Mouse (Mus musculus): ENCODE results near the gene Fam102a. TPM values are rescaled to one million over a fixed set of nuclear protein-coding genes. Genes with fewer than 3 reads are reported as not detected.

Fam102a gene
- polyA plus RNA-seq, 1 experiment from 2014 or later: 11.4 TPM

DNA sequence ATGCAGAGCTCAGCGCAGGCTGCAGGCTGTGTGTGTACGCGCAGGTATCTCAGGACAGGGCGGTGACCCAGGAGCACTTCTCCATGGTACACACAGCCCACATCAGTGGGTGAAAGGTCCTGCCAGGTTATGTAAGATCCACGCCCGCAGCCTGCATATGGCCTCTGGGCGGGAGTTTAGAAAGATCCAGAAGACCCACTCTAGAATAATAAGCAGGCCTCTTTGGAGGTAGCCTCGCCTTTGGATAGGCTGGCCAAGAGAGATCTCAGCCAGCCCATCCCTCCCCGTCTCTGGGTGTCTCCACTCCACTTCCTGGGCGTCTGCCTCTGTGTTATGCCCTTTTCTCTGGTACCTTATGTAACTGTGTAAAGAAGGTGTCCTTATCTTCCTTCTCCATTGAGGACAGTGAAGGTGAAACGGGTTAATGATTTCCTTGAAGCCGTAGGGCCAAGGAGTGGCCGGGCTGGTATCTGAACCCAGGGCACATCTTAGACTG lies 10.5 kb upstream of the Fam102a start:
- DNase-seq (ENCODE audit: low spot score): peak; percentile 65
- Histone ChIP-seq H3K4me1 (replicated peaks; ENCODE audit: control insufficient read depth, insufficient read depth, low read length) (no peaks in the 10 kb centered on the region), H3K27me3 (replicated peaks; ENCODE audit: control insufficient read depth, insufficient read depth, low read length) (no peaks in the 10 kb centered on the region), H3K4me2 (ENCODE audit: low read length) (no peak overlapping the region), H3K36me3 (ENCODE audit: control insufficient read depth, insufficient read depth, low read length) (no peaks in the 10 kb centered on the region), H3K9ac (ENCODE audit: low read length) (no peak overlapping the region), H3K27ac (ENCODE audit: low read depth) (peak overlapping the region; percentile 47; the same call in 1 of the 2 replicates), H3K9me3 (ENCODE audit: control insufficient read depth, low read length) (no peaks in the 10 kb centered on the region), H3K4me3 (ENCODE audit: low read depth, low read length) (no peak overlapping the region)
- peak; percentile 81 for ATAC-seq (replicated peaks; ENCODE audit: low FRiP score, low TSS enrichment, low read depth)
- WGBS: 71% methylated on average over 13 of the region's 13 CpGs

DNA sequence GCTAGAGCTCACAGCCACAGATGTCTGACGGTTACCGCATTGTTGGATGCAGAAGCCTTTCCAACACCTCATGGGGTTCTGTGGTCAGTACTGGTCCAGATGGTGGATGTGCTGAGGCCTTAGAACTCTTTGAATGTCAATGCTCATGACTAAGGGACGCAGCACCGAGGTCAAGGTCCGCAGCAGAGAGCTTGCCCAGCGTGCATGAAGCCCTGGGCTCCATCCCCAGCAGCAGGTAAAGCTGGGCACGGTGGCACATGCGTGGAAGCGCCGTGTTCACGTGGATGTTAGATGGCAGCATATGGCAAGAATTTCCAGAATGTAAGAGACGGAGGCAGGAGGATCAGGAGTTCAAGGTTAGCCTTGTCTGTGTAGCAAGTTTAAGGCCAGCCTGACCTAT lies 9.3 kb upstream of the Fam102a start:
- Histone ChIP-seq H3K9ac (ENCODE audit: low read length) (no peak overlapping the region), H3K27me3 (replicated peaks; ENCODE audit: control insufficient read depth, insufficient read depth, low read length) (no peaks in the 10 kb centered on the region), H3K36me3 (ENCODE audit: control insufficient read depth, insufficient read depth, low read length) (no peaks in the 10 kb centered on the region), H3K9me3 (ENCODE audit: control insufficient read depth, low read length) (no peaks in the 10 kb centered on the region), H3K4me3 (ENCODE audit: low read depth, low read length) (no peak overlapping the region), H3K4me1 (replicated peaks; ENCODE audit: control insufficient read depth, insufficient read depth, low read length) (no peaks in the 10 kb centered on the region), H3K4me2 (ENCODE audit: low read length) (no peak overlapping the region), H3K27ac (ENCODE audit: low read depth) (no peak overlapping the region)
- DNase-seq (ENCODE audit: low spot score): no peak
- no peak for ATAC-seq (replicated peaks; ENCODE audit: low FRiP score, low TSS enrichment, low read depth)
- WGBS: 84% methylated on average over 12 of the region's 12 CpGs

DNA sequence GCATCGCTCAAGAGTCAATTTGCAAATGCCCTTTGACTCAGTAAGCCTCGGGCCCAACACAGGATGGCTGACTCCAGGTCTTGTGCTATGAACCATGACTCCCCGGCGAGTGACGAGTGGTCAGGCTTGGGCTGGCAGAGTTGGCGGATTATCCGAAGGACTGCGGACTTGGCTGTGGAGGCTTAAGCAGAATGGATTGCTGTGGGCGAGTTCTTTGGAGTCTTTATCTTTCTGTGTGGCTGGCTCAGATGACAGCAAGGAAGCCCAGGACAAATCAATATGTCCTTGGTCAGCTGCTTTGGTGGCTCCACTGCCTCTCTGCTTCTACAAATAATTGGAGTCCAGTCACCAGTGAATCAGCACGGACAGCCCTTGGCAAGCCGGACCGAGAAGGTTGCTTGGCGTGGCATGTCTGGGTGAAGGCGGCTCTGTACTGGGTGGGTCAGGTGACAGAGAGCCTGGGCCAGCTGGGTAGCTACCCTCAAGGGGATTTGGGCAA lies 7.6 kb upstream of the Fam102a start:
- no peaks in the 10 kb centered on the region for H3K36me3 ChIP-seq (ENCODE audit: control insufficient read depth, insufficient read depth, low read length)
- H3K9me3 ChIP-seq (ENCODE audit: control insufficient read depth, low read length): no peaks in the 10 kb centered on the region
- no peak overlapping the region for H3K9ac ChIP-seq (ENCODE audit: low read length)
- ATAC-seq (replicated peaks; ENCODE audit: low FRiP score, low TSS enrichment, low read depth): no peak
- no peak overlapping the region for H3K27ac ChIP-seq (ENCODE audit: low read depth)
- H3K27me3 ChIP-seq (replicated peaks; ENCODE audit: control insufficient read depth, insufficient read depth, low read length): no peaks in the 10 kb centered on the region
- no peak for DNase-seq (ENCODE audit: low spot score)
- H3K4me3 ChIP-seq (ENCODE audit: low read depth, low read length): no peak overlapping the region
- 83% methylated on average over 14 of the region's 14 CpGs for WGBS
- H3K4me1 ChIP-seq (replicated peaks; ENCODE audit: control insufficient read depth, insufficient read depth, low read length): no peaks in the 10 kb centered on the region
- H3K4me2 ChIP-seq (ENCODE audit: low read length): no peak overlapping the region

DNA sequence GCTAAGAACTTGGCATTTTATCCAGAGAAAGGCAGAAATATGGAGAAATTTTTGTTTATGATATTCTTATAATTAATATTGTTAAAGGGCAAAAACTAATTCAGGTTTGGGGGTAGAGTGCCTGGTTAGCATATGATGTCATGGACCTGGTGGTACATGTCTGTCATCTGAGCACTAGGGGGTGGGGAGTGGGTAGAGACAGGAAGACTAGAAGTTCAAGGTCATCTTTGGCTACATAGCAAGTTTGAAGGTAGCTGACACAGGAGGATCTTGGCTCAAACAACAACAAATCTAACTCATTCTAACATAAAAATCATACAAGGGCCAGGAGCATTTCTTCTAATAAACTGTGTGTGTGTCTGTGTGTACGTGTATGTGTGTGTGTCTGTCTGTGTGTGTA lies 6.8 kb upstream of the Fam102a start:
- Histone ChIP-seq H3K4me2 (ENCODE audit: low read length) (no peak overlapping the region), H3K27ac (ENCODE audit: low read depth) (no peak overlapping the region), H3K4me1 (replicated peaks; ENCODE audit: control insufficient read depth, insufficient read depth, low read length) (peaks cover 1% of the 10 kb centered on the region), H3K9me3 (ENCODE audit: control insufficient read depth, low read length) (no peaks in the 10 kb centered on the region), H3K27me3 (replicated peaks; ENCODE audit: control insufficient read depth, insufficient read depth, low read length) (no peaks in the 10 kb centered on the region), H3K4me3 (ENCODE audit: low read depth, low read length) (no peak overlapping the region), H3K9ac (ENCODE audit: low read length) (no peak overlapping the region), H3K36me3 (ENCODE audit: control insufficient read depth, insufficient read depth, low read length) (no peaks in the 10 kb centered on the region)
- ATAC-seq (replicated peaks; ENCODE audit: low FRiP score, low TSS enrichment, low read depth): no peak
- 75% methylated on average over 1 of the region's 1 CpGs for WGBS
- no peak for DNase-seq (ENCODE audit: low spot score)

DNA sequence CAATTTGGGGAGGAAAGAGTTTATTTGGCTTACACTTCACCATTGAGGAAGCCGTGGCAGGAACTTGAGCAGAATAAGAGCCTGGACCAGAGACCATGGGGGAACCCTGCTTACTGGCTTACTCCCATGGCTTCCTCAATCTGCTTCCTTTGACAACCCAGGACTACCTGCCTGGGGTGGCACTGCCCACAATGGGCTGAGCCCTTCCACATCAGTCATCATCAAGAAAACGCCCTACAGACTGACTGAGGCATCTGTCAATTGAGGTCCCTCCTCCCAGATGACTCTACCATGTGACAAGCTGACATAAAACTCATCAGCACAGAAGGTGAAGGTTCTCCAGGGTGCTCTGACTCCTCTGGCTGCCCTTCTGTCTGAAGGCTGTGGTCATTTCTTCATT lies 4.7 kb upstream of the Fam102a start:
- WGBS: 81% methylated on average over 2 of the region's 2 CpGs
- H3K36me3 ChIP-seq (ENCODE audit: control insufficient read depth, insufficient read depth, low read length): no peaks in the 10 kb centered on the region
- ATAC-seq (replicated peaks; ENCODE audit: low FRiP score, low TSS enrichment, low read depth): no peak

DNA sequence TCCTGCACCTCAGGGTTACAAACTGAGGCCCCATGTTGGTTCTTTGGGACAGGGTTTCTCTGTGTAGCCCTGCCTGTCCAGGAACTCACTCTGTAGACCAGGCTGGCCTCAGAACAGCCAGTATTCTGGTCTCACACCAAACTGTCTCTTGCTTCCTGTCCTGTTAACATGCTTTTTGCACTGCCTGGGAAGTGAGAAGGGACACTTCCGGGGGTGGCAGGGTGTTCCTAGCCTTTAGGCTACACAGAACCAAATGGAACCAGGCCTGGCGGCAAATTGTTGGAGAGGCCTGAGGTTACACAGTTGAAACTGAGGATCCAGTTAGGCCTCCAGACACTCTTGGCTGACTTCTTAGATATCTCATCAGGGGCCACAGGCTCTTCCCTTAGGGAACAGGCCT lies 2.0 kb upstream of the Fam102a start:
- H3K36me3 ChIP-seq (ENCODE audit: control insufficient read depth, insufficient read depth, low read length): no peaks in the 10 kb centered on the region
- WGBS: 91% methylated on average over 2 of the region's 2 CpGs
- H3K27ac ChIP-seq (ENCODE audit: low read depth): no peak overlapping the region
- no peak for DNase-seq (ENCODE audit: low spot score)
- H3K4me3 ChIP-seq (ENCODE audit: low read depth, low read length): no peak overlapping the region
- H3K9me3 ChIP-seq (ENCODE audit: control insufficient read depth, low read length): no peaks in the 10 kb centered on the region
- no peaks in the 10 kb centered on the region for H3K27me3 ChIP-seq (replicated peaks; ENCODE audit: control insufficient read depth, insufficient read depth, low read length)
- H3K9ac ChIP-seq (ENCODE audit: low read length): no peak overlapping the region
- no peak for ATAC-seq (replicated peaks; ENCODE audit: low FRiP score, low TSS enrichment, low read depth)
- peaks cover 28% of the 10 kb centered on the region for H3K4me1 ChIP-seq (replicated peaks; ENCODE audit: control insufficient read depth, insufficient read depth, low read length)
- H3K4me2 ChIP-seq (ENCODE audit: low read length): no peak overlapping the region

More for the DNA sequence above, 4.7 kb upstream of the Fam102a start:
- Histone ChIP-seq H3K27me3 (replicated peaks; ENCODE audit: control insufficient read depth, insufficient read depth, low read length) (no peaks in the 10 kb centered on the region), H3K9ac (ENCODE audit: low read length) (no peak overlapping the region), H3K9me3 (ENCODE audit: control insufficient read depth, low read length) (no peaks in the 10 kb centered on the region), H3K4me2 (ENCODE audit: low read length) (no peak overlapping the region), H3K4me3 (ENCODE audit: low read depth, low read length) (no peak overlapping the region), H3K27ac (ENCODE audit: low read depth) (no peak overlapping the region), H3K4me1 (replicated peaks; ENCODE audit: control insufficient read depth, insufficient read depth, low read length) (peaks cover 11% of the 10 kb centered on the region)
- no peak for DNase-seq (ENCODE audit: low spot score)

DNA sequence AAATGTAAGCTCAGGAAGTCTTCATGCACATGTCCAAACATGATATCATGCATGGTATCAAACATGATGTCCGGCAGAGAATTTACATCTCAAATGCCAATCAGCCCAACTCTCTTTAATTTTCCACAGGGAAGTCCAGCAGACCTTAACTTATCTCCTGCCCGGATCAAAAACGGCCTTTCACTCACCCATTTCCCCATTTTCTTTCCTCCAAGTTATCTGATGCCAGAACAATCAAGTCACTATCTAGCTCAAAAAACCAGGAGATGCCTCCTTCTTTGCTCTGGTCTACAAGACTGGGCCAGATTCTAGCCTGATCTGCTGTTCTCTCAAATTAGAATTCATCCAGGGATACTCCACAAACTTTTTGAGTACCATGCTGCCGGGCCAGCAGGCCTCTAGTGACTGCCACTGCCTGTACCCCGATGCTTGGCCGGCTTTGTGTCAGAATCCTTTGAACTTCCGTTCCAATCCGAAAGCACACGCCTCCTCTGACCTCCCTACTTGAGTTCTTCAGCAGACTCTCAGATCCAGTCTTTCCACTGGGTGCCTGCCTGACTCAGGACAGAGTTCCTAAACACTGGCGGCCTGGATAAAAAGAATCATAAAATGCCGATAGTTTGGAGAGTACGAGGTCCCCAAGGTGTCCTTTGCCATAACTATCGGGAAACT lies 935 bp upstream of the Fam102a start:
- peak; percentile 3; the same call in 1 of the 2 replicates for ATAC-seq (replicated peaks; ENCODE audit: low FRiP score, low TSS enrichment, low read depth)
- Histone ChIP-seq H3K4me2 (ENCODE audit: low read length) (peak overlapping the region; percentile 79), H3K27ac (ENCODE audit: low read depth) (peak overlapping the region; percentile 95), H3K4me3 (ENCODE audit: low read depth, low read length) (peak overlapping the region; percentile 81), H3K27me3 (replicated peaks; ENCODE audit: control insufficient read depth, insufficient read depth, low read length) (no peaks in the 10 kb centered on the region), H3K9me3 (ENCODE audit: control insufficient read depth, low read length) (no peaks in the 10 kb centered on the region), H3K36me3 (ENCODE audit: control insufficient read depth, insufficient read depth, low read length) (no peaks in the 10 kb centered on the region), H3K9ac (ENCODE audit: low read length) (peak overlapping the region; percentile 61), H3K4me1 (replicated peaks; ENCODE audit: control insufficient read depth, insufficient read depth, low read length) (peaks cover 36% of the 10 kb centered on the region)
- peak; percentile 80 for DNase-seq (ENCODE audit: low spot score)
- 10% methylated on average over 13 of the region's 13 CpGs for WGBS

DNA sequence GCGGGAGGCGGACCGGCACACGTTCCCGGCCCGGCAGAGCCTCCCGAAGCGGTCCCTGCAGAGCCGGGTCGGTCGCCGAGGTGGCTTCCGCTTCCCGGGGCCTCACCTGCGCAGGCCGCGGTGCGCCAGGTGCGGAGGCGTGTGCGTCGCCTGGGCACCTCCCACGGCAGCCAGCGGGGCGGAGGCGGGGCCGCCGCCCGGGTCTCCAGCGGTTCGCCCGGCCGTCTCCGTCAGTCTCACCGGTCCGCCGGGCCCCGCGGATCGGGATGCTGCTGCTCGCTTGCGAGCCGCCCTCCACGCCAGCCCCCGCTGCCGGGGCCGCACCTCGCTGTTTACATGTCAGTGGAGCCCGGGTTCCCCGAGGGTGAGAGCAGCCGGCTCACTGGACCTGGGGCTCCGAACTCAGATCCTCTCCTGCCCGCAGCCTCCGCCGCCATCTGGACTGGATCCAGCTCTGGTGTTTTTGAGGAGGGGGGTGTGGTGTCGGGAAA lies 414 bp downstream of the Fam102a start:
- Histone ChIP-seq H3K9me3 (ENCODE audit: control insufficient read depth, low read length) (no peaks in the 10 kb centered on the region), H3K4me2 (ENCODE audit: low read length) (peak overlapping the region; percentile 79), H3K27me3 (replicated peaks; ENCODE audit: control insufficient read depth, insufficient read depth, low read length) (no peaks in the 10 kb centered on the region), H3K36me3 (ENCODE audit: control insufficient read depth, insufficient read depth, low read length) (no peaks in the 10 kb centered on the region), H3K27ac (ENCODE audit: low read depth) (peak overlapping the region; percentile 95), H3K4me3 (ENCODE audit: low read depth, low read length) (peak overlapping the region; percentile 81), H3K4me1 (replicated peaks; ENCODE audit: control insufficient read depth, insufficient read depth, low read length) (peaks cover 42% of the 10 kb centered on the region), H3K9ac (ENCODE audit: low read length) (peak overlapping the region; percentile 86)
- DNase-seq (ENCODE audit: low spot score): no peak
- ATAC-seq (replicated peaks; ENCODE audit: low FRiP score, low TSS enrichment, low read depth): peak; percentile 72
- under 1% methylated on average over 35 of the region's 56 CpGs for WGBS

All from intestine, embryonic 14.5 days (tissue).